Mouse (Mus musculus) megakaryocyte-erythroid progenitor cell, adult 5-6 weeks (primary cell): ENCODE data around the gene Hsp90ab1. TPM values are rescaled to one million over a fixed set of nuclear protein-coding genes. Genes with fewer than 3 reads are reported as not detected.
A peak's percentile ranks its signal among the peaks of the same experiment; 100 is the strongest.

ENCODE experiments used
- ATAC-seq: replicated peaks from 2 replicates; pipeline ENCODE4 v1.8.0; 2016; ENCODE audit warnings: mild to moderate bottlenecking, inconsistent platforms; ENCODE audit not compliant: severe bottlenecking, poor library complexity, low FRiP score, low TSS enrichment
- total RNA-seq, 2 experiments: library from RNA; stranded (forward) in 1 of 2; stranded (reverse) in 1 of 2; fragments of 200-1000, 215-1000 nt in 1 of 2; fragments of >200 nt in 1 of 2; fragmentation: Nextera tagmentation in 1 of 2; gene quantifications; 2 replicates each; pipeline ENCODE4 v1.2.3; 2014 to 2017

The Hsp90ab1 gene
- total RNA-seq (2014; fragmentation: Nextera tagmentation) (1,847 and 1,911 TPM in 2 replicates), total RNA-seq (2017) (2,660 and 3,319 TPM in 2 replicates)

DNA sequence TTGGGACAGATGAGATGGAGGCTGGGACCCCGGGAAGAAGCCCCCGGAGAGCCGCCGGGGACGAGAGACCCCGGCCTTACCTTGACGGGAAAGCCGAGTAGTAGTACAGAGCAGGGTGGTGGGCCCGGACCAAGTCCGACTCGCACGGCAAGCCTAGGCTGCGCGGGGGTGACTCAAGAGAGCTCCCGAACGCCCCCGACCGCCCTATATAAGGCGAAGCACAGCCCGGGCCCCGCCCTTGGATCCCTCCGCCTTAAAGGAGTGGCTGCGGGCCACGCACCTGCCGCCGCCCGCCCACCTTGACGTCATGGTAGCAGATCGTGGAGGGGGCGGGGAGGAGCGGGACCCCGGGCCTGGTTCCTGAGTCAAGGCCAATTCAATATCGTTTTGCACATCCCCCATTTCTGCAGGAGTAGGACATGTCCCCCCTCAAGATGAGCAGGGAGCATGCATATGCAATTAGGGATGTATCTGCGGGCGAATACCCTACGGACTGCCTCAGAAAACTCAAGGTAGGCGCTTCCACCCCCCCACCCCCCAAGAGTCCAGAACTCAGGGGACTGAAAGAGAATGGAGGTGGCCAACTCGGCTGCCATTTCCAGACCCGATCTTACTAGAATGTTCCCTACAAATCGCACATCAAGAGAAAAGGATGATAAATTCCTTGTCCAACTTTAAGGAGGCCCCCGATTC lies at the start of gene Hsp90ab1:
Hsp90ab1 (minus strand) TSS at position 185 of the 693 bp plus-strand sequence.
- peak; percentile 68 for ATAC-seq

DNA sequence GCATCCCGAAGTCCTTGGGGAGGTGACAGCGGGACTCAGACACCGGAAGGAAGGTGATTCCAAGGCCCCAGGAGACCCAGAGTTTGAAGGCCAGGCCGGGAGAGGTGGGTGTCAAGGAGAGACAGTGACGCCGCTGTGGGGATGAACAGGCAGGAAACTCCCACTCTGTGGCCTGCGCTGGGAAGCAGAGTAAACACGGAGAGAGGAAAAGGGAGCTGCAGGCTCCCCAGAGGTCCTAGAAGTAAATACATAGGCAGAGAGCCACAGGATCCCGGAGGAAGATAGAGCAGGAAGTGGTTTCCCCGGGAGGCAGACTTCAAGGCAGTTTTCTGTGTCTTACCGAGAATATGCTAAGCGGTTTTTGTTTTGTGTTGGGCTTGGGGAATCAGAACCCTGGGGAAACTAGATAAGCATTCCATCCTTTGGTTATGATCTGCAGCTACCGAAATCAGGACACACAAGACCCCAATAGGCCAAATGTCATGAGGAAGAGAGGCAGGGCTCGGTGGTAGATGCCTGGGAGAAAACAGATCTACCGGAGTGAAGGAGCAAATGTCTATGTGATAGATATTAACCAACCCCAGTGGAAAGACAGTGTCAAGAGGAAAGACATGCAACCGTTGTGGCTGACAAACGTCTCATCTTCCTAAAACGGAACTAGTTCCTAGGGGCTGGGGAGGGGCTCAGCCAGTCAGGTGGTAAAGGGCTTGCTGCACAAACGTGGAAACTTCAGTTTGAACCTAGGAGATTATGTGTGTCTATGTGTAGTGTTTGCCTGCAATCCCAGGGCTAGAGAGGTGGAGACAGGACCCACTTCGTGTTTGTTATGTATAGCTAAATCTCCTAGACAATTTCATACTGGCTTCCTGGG lies 46.5 kb upstream of the Hsp90ab1 start:
- peak; percentile 34; the same call in 1 of the 2 replicates for ATAC-seq

DNA sequence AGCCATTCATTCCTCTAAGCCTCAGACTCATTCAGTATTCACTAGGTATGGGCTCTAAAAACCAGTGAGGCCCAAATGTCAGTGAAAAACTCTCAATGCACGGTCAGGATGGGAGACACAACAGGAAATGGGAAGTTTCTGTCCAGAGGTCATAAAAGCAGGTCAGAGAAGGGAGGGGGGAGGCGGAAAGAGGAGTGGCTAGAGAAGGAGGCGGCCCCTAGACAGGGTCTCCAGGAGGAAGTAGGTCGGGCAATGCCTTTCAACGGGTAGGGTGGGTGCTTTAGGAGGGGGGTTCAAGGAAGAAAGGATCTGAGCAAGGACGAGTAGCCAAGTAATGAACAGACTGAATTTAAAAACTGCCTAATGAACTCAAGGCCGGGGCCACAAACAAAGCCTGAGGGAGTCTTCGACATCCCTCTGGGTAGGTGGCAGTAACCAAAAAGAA lies 45.9 kb upstream of the Hsp90ab1 start:
- no peak for ATAC-seq

DNA sequence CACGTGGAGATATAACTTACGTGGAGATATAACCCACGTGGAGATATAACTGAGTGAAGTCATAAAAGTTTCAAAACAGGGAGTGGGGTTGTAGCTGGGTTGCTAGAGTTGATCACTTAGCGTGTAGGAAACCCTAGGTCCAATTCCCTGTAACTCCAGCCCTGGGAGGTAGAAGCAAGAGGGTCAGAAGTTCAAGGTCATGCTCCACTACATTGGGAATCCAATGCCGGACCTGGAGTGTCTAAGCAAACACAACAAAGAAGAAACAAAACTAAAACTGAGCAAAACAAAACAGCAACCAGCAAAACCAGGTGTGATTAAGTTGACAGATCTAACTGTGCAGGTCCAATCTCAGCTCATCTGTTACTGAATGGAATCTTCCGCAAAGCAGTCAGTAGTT lies 44.6 kb upstream of the Hsp90ab1 start:
- no peak for ATAC-seq

DNA sequence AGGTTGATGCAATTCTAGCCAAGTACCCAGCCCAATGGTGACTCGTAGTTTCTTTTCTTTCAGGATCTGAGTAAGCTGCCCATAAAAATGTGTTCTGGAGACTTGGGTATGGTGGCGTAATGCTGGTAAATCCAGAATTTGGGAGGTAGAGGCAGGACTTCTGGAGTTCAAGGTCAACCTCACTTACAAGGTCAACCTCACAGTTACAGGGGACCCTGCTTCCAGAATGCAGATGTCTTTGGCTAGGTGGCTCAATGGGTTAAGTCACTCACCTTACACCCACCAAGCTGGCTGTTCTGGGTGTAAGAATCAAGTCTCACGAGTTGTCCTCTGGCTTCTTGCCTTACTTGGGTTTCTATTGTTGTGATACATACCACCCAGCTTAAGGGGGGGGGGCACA lies 43.6 kb upstream of the Hsp90ab1 start:
- ATAC-seq: no peak

DNA sequence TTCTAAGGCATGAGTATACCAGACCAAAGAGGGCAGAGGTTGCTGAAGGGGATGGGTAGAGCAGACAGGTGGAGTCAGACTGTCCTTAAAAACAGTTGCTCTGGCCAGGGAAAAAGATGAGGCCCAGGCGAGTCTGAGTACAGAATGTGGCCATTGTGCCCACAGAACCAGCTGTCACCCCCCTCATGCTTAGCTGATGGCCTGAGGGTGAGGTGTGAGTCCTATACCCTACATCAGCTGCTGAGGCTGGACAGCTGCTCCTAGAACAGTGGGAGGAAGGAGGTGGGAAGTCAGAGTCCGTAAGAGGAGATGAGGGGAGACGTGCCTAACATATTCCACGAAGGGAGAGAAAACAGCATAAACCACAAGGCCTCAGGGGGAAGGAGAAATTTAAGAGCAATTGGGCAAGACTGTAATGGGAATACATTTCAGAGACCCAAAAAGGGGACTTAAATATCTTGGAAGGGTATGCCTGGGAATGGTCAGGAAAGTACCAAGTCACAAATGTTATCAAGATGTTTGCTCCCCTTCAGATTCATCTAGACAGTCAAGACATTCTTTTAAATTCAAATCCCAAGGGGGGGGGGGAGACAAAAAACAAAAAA lies 43.1 kb upstream of the Hsp90ab1 start:
- ATAC-seq: no peak

DNA sequence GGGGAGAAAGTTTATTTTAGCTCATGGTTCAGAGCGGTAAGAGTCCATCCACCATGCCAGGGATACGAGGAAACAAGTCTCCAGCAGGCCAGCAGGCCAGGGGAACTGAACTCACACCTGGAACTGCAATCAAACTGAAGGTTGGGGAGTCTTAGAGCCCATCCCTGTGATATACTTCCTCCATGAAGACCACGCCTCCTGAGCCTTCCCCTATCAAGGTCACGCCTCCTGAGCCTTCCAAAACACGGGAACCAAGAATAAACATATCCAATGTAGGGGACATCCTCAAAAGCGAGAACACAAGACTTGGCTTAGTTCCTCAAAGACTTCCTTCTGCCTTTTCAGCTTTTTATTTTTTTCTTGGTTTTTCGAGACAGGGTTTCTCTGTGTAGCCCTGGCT lies 39.9 kb upstream of the Hsp90ab1 start:
- ATAC-seq: no peak

DNA sequence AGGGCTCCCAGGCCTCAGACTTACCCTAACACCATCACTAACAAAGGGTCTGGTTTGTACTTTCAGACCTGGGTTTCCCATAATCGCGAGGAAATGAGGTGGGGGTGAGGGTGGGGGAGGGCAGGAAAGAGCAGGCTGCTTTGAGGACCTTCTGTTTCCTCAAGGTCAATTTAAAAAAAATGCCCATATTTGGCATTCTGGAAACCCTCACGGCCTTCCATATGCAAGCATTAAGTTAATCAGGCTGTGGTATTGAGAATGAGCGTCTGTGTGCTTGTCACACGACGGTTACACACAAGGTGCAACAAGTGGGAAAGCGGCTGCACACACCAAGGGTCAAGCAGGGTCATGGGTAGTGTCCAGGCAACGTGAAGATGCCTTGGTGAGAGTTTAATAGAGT lies 38.9 kb upstream of the Hsp90ab1 start:
- ATAC-seq: no peak

DNA sequence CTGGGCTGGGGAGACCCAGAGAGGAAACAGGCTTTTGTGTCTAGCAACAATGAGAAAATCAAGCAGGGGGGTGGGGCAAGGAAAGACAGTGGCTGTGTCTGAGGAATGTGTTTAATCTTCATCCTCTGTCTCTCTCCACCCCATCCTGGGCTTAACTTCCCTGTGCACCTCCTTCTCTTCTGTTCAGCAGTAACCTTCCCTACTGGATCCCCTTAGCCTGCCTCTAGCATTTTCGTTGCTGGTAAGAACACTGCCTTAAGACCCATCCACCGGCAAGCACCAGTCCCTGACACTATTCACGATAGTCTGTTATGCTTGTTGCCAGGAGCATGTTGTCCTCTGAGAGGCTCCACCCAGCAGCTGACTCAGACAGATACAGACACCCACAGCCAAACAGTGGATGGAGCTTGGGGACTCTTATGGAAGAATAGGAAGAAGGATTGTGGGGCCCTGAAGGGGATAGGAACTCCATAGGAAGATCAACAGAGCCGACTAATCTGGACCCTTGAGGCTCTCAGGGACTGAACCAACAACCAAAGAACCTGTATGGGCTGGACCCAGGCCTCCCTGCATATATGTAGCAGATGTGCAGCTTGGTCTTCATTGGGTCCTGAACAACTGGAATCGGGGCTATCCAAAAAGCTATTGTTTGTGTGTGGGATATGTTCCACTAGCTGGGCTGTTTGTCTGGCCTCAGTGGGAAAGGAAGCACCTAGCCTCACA lies 37.2 kb upstream of the Hsp90ab1 start:
- no peak; the same call in 1 of the 2 replicates for ATAC-seq

DNA sequence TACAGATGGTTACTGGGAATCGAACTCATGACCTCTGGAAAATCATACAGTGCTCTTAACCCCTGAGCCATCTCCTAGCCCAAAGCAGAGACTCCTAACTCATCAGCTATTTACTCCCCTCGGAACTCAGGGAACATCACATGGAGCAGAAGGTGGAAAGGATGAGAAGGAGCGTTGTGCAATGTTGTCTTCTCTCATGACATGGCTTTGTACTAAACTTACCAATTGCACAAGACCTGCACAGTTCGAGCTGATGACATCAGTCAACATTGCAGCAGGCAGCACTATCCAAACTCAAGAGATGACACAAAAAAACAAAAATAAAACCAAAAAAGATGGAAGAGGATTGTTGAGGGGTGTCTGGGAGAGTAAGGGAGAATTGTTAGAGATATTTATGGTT lies 35.3 kb upstream of the Hsp90ab1 start:
- ATAC-seq: no peak

DNA sequence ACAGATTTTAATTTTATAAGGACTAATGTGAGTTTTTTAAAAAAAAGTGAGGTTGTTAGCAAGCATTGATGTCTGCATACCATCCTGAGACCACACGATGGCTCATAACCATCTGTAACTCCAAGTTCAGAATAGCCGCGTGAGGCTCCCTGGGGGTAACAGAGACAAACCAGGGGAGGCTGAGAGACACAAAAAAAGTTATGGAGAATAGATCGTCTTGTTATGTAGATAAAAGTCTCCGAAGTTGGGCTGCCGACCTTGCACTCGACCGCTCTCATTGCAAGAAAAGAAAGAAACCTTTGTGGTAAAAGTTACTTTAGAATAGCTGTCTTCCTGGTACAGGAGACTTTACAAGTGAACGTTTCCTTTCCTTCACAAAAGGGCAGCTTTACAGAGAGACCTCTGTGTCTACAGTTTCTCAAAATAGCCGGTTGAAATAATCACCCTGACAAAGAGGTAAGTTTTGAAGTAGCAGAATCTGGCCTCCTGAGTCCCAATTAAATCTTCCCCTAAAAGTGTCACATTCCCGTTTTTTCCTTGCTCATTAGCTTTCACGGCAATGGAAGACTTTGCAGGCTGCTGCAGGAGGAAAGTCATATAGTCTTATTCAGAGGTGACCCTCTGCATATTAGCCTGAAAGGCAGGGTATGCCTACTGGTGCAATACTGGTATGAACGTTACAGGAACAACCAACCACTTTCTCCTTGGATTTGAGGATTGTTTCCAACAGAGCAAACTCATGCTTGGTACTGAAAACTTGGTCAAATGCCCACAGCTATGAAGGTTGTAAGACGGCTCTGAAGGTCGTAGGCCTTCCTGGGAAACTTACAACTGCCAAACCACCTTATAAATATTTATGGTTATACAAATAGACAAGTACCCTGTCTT lies 34.2 kb upstream of the Hsp90ab1 start:
- no peak for ATAC-seq

DNA sequence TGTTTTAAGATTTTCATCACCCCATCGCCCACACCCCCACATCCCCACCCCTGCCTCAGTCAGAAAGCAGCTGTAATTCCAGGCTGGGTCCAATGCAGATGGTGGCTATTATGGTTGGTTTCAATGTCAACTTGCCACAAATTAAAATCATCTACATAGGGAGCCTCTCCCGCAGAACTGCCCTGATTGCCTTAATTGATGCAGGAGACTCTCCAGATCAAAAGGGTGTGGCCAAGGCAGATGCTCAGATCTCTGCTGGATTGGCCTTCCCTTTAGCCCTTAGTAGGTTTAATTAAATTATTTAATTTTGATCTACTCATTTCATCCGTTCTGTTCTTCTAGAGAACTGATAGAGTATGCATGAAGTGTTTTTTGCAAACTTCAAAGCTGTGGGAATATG lies 29.9 kb upstream of the Hsp90ab1 start:
- no peak for ATAC-seq

DNA sequence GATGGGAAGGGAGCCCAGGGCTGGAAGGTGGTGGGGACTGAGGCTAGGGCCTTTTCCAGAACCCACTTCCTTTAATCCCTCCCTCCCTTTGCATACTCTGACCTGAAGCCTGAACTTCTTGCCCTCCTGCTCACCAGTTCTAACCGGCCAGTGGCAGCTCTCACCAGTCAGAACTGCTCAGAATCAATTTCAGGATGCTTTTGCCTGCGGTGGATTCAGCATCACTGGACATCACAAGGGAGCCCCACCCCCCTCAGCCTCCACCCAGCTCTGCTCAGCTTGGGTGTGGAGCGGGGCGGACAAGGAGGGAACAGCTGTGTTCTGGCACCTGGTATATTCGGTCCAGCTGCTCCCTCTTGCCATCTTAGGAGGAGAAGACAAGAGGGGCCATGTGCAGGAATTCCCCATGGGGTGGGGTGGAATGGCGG lies 28.8 kb upstream of the Hsp90ab1 start, which contains the start of gene Mymx:
Mymx (minus strand) TSS at position 226 of the 428 bp plus-strand sequence.
- no peak for ATAC-seq

DNA sequence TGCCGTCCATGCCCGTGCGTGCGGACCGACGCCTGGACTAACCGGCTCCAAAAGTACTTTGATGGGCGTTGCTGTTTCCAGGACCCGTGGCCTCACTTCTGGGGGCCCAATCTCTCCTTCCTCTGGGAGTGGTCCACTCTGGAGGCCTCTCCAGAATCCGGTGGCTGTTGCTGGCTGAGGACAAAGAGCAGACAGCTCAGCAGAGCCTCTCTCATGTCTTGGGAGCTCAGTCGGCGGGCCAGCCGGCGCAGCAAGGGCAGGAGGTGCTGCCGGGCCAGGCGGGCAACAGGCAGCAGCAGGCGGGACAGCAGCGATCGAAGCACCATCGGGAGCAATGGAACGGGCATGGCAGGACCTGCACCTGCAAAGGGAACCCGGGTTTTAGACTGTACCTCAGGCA lies 28.3 kb upstream of the Hsp90ab1 start:
- ATAC-seq: no peak

DNA sequence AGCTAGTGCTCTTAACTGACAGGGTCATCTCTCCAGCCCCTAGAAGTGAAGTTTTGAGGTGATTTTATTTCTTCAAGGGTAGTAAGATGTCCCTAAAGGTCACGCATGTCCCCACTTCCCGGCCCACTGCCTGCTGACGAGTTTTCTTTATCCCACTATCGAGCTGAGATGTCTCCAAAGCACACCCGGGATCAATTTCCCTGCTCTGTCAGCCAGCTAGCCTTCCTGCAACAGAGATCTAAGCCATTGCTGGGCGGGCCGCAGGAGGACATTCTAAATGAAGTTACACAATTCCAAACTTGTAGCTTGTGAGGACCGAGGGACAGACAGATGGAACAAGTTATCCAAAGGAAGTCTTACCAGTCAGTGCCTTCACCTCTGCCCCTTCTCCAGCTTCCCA lies 27.2 kb upstream of the Hsp90ab1 start:
- no peak for ATAC-seq

DNA sequence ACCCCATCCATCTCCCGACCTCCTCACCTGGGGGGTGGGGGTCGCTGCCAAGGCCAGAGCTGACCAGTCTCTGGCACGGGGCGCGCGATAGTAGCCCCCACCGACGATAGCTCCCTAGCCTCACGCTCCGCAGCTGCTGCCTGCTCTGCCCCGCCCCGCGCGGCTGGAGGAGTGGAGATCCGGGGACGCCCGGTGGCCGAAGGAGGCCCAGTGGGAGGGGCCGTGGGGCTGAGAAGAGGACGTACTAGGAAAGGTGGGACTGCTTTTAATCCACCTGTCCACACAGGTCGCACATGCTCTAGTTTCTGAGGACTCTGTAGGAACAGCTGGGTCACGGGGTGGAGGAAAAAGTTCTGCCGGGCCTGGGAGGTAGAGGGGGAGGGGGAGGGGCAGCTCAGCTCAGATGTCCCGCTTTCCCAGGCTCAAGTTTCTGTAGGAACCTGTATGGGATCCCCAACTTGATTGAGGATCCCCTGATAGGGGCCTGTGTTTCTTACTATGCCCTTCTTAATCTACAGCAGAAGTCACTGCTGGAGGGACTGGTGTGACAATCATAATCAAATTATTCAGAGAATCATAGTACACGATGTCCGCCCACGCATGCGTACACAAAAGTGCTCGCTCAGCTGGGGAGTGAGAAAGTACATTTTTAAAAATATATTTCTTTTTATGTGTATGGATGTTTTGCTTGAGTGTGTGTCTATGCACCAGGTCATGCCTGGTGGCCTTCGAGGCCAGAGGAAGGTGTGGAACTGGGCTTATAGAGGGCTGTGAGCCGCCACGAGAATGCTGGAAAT lies 26.6 kb upstream of the Hsp90ab1 start, which contains the start of gene Slc29a1:
Slc29a1 (minus strand) TSS at position 161 of the 797 bp plus-strand sequence.
- no peak for ATAC-seq

DNA sequence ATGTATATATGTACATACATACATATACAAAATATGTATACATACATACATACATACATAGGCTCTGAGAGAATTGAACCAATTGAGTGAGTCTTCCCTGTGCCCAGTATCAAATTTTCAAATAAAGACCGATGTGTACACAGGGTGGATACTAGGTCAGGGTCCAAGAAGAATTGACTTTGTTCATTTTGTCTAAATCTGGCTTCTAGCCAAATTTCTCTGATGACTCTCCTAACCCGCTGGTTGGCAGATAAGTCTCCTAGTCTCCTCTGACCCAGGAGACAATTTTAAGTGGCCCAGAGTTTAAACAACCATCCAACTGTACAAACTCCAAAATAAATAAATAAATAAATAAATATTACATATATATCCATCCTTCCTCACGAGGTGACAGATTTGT lies 25.8 kb upstream of the Hsp90ab1 start:
- no peak for ATAC-seq

DNA sequence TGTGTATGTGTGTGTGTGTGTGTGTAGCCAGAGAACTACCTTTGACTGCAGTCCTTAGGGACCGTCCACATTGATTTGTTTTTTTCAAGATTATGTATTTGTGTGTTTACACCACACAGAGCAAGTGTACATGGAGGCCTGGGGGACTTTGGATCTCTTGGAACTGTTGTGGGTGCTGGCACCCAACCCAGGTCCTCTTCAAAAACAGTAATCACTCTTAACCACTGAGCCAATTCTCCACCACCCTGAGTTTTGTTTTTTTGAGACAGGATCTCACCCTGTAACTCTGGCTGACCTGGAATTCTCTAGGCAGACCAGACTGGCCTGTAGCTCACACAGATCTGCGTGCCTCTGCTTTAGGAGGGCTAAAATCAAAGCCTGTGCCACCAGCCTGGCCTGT lies 25.3 kb upstream of the Hsp90ab1 start:
- ATAC-seq: no peak
